Mouse (Mus musculus): ENCODE measurements around the gene Ranbp9.

DNA sequence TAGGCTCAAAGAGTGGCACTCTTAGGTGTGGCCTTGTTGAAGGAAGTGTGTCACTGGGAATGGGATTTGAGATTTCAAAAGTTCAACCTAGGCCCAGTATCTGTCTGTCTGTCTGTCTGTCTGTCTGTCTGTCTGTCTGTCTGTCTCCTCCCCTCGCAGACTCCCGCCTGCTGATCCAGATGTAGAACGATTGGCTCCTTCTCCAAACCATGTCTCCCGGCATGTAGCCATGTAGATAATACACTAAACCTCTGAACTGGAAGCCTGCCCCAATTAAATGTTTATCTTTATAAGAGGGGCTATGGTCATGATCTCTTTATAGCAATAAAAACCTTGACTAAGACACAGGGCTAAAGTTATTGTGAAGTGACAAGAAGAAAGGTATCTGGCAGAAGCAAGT lies 35.3 kb downstream of the Ranbp9 start:
- TF ChIP-seq CTCF (IDR thresholded peaks at IDR 0.05; ENCODE audit: low read depth, low read length) (no peak), POLR2A (IDR thresholded peaks at IDR 0.05; ENCODE audit: borderline replicate concordance, low read depth, low read length) (no peak)
